Mouse (Mus musculus) T-helper 2 cell (primary cell): Measurements from ENCODE around the gene Tmem251.

ENCODE experiments used
- in situ Hi-C: fragments of 300-600 bp; cut with MboI, MseI; formaldehyde crosslinking; loops from one replicate; pipeline ENCODE4 v1.15.1; 2025; ENCODE audit warnings: high pct_unique_total_duplicates

Gene Tmem251

DNA sequence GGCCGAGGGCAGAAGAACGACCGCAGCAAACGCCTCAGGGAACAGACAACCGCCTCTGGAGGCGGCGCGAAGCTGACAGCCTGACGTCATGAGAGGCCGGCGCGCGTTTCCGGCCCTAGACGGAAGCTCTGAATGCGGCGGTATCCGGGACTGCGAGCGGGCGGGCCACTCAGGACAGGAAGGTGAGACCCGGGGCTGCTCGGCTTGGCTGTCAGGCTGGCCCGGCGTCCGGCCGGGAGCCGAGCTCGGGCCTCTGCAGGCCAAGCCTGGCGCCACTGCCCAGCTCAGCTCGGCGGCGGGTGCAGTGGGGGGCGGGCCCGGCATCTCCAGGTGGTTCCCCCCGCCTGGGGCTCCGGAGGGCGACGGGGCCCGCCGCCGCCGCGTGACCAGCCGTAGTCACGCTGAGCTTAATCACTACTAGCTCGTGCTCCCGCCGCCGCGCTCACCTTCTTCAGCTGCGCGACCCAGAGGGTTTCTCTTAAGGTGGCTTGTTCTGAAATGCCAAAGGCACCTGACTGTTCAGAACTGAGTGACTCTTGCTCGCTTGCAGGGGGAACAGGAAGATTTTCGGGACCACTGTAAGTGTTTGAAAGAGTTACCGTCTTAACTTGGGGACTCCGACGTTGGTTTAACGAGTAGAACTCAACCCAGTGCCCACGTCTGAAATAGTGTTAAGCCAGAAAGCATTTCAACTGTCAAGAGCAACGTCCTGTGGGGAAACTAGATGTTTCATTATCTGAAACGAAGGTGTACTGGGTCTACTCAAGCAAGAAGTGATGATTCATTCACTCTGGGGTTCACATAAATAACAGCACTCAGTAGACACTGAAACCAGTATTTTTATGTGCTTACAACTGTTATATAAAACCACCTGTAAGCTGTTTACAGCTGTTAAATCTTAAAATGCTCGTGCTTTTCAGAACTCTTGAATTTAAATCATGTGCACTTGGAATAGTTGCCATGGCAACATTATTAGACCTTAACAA lies at the start of gene Tmem251, which contains the start of gene Moap1:
Gene Tmem251, plus strand, starts transcription at position 174 of the 986 bp plus-strand sequence.
Gene Moap1, minus strand, starts transcription at position 73 of the 986 bp plus-strand sequence.
- in situ Hi-C loops, result loop anchor here (10.0 kb wide), 1 partner anchor 591 kb away; no protein-coding TSS in a partner anchor

GRCm38 (mm10) chr12:102695369-102696239 lies 48.0 kb upstream of the Tmem251 start:
- in situ Hi-C loops, result no loop called here

- in situ Hi-C loops, result no loop called here
Observed at GRCm38 (mm10) chr12:102696635-102697354, 46.8 kb upstream of the Tmem251 start.

DNA sequence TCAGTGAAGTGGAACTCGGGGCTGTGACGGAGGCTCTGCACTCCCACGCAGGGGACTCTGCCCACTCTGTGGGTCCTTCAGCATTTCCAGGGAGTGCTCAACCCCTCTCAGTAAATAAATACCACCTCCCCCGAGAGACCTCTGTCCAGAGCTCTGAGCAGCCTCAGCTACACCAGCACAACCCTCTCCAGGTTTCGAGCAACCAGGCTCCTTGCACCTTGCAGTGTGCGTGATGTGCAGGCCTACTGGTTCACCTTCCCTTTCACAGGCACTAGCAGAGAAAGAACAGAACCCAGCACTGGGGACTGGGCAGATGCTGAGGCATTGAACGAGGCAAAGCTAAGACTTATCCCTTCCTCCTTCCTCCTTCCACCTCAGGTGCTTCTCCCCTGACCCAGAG lies 46.2 kb upstream of the Tmem251 start:
- in situ Hi-C loops, result no loop called here

DNA sequence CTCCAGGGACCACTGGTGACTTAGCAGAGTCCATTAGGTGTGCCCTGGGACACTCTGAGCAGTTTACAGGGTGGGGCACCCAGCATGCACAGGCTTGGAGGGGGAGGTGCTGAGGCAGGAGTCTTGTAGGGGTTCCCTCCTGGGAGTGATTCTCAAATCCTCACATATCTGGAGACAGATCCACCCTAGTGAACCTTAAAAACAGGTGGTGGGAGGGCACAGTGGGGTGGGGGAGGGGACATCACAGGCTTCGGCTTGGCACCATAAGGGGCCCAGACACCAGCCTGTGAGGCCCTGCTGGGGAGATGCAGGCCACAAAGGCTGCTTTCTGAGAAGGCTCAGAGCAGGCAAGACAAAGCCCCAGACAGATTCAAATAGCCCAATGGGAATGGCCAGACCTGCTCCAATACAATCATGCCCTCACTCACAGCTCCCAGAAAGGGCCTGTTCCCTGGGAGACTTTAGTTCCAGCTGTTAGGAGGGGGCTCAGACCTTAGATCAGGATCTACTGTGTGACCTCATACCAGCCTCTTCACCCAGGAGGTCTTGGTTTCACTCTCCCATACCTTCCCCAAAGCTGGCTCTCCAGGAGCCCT lies 45.4 kb upstream of the Tmem251 start:
- in situ Hi-C loops, result no loop called here

DNA sequence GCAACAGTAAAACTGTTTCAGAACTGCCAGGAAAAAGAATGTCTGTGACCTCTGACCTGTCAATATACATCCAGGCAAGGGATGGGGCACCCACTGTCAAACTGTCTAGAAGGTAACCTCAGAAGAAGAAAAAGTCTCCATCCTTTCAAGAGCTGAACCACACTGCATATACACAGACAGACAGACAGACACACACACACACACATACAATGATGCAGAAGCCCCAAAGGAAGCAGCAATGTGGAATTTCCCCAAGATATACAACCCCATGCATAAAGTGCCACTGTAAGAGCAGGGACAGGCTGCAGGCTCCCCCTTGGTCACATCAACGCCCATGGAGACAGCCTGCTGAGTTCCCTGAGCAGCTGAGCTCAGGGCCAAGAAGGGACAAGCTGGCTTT lies 44.4 kb upstream of the Tmem251 start:
- in situ Hi-C loops, result no loop called here

DNA sequence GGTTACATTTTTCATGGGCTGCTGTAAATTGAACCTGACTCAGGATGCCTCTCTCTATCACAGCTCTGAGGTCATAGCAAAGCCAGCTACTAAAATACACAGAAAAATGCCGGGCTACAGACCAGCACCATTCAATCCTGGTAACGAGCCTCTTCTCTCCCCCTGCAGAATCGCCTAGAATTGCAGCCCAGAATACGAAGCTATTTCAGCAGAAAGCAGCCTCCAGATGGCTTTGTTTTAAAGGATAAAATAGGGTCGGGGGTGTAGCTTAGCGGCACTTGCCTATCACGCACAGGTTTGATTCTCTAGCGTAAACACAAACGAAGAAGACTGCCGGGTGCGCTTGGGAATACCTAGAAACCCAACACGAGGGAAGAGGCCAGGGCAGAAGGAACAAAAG lies 43.1 kb upstream of the Tmem251 start:
- in situ Hi-C loops, result no loop called here

DNA sequence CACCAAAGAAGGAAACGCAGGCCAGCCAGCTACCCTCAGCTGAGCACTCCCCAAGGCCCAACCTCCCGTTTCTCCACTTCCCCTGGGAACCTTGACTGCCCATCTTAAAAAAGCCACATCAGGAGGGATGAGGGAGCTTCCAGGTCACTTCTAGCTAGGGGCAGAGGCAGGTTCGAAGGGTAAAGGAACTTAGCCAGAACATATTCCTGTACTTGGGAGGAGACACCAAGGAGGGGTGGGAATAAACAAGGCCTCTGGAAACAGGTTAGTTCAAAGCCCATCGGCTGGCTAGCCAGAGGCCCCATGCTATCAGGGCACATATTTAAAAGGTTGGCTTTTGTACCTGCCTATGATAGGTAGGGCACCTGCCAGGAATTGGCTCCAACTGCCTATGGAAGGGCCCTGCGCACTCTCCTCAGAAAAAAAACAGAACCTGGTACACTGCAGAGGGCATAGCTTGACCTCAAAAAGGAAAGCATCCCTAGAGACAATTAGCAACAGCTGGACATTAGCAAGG lies 41.8 kb upstream of the Tmem251 start:
- in situ Hi-C loops, result no loop called here

- in situ Hi-C loops, result no loop called here
Observed at GRCm38 (mm10) chr12:102702356-102703110, 41.0 kb upstream of the Tmem251 start.

DNA sequence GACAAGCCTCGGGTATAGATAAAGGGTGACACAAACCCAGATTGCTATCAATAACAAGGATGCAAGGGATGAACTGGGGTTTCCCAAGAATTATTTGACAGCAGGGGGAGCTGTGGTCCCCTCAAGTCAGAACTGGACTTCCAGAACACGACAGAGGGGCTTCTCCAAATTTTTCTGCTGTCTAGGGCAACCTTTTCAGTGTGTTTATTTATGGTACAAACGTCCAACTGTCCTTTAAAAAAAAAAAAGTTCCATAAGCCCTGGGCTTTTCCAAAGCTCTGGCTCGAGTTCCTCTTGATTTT lies 40.5 kb upstream of the Tmem251 start:
- in situ Hi-C loops, result no loop called here

GRCm38 (mm10) chr12:102703441-102703840 lies 40.1 kb upstream of the Tmem251 start:
- in situ Hi-C loops, result no loop called here

- in situ Hi-C loops, result no loop called here
Observed at GRCm38 (mm10) chr12:102703921-102704408, 39.6 kb upstream of the Tmem251 start.

GRCm38 (mm10) chr12:102704457-102705198 lies 38.9 kb upstream of the Tmem251 start, which contains the start of gene Itpk1:
Itpk1 (minus strand) TSS chr12:102704930.
- in situ Hi-C loops, result loop anchor here (5.0 kb wide), 1 partner anchor 122 kb away; no protein-coding TSS in a partner anchor

- in situ Hi-C loops, result loop anchor here (5.0 kb wide), 1 partner anchor 123 kb away; no protein-coding TSS in a partner anchor
Observed at GRCm38 (mm10) chr12:102705216-102705871, 38.2 kb upstream of the Tmem251 start.

DNA sequence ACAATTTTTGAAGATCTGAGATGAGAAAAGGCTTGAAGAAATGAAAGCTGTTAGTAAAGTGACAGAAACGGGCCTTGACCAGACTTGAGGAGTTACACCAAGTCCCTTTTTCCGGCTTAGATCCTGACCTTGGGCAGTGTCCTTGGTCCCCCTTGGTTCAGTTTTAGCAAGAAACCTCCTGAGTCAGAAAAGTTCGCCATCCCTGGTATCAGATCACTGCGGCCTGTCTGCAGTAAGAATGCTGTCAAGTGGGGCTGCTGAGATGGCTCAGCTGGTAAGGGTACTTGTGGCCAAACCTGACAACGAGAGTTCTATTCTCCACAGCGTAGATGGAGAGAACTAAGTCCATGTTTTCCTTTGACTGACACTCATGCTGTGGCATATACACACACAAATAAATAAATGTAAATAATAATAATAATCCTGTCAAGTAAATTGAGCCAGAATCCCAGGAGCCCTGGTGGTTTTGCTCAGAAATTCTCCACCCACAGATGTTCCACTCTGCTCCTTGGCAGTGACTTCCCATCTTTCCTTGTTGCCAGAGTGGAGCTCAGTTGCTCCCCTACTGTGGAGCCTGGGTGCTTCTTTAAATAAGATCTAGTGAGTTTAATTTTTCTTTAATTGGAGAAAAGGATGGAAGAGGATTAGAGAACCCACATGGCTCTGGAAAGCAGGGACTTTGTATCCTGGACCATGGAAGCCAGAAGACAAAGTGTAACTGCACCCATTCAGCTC lies 37.5 kb upstream of the Tmem251 start:
- in situ Hi-C loops, result loop anchor here (5.0 kb wide), 1 partner anchor 124 kb away; no protein-coding TSS in a partner anchor

- in situ Hi-C loops, result loop anchor here (5.0 kb wide), 1 partner anchor 125 kb away; no protein-coding TSS in a partner anchor
Observed at GRCm38 (mm10) chr12:102706833-102707463, 36.6 kb upstream of the Tmem251 start.

- in situ Hi-C loops, result loop anchor here (5.0 kb wide), 1 partner anchor 126 kb away; no protein-coding TSS in a partner anchor
Observed at GRCm38 (mm10) chr12:102708220-102708619, 35.3 kb upstream of the Tmem251 start.
